Mouse (Mus musculus) right cerebral cortex, adult 18-20 months (tissue): ENCODE measurements around the gene Dnm3.
A peak's percentile ranks its signal among the peaks of the same experiment; 100 is the strongest.

Experiments used
- DNase-seq: peaks from one replicate; pipeline ENCODE4 v3.0.0; 2022; ENCODE audit warnings: mixed read lengths

Dnm3 gene

DNA sequence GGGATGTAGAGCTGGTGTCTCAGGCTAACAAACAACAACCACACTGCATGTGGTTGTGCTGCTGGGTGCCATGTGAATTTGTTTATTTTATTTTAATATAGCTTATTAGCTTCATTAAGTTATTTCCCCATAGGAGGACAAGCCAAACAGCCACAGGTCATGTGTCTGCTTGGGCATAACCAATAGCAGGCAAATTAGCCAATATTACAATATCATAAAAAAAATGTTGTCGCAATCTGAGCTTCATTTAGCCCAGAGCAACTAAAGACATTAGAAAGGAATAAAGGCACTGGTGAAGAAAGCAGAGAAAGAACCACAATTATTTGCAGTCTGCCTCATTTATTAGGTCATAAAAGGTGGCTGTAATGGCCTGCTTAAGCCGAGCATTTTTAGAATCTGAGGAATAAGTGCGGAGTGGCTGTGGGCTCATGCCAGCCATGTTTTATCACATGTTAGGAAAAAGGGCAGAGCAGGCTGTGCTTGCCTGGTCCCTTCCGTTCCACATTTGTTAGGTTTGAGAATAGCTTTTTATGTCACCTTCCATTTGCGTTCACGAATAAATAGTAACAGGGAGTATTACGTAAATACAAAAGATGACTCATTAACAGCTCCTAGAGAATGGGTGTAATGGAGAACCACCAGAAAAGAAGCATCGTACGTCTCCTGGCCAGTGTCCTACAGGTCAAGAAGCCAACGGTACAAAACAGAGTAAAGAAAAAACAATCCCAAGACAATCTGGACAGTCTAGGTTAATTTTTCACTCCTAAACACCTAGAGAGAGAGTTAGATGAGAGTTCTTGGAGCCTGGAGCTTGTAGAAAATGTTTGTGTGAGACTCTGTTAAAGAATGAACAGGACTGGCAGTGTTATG, 376.6 kb downstream of the Dnm3 start:
- no peak for DNase-seq

- no peak for DNase-seq
Measured at GRCm38 (mm10) chr1:162100033-162100820, 377.6 kb downstream of the Dnm3 start.

GRCm38 (mm10) chr1:162099203-162099602, 378.6 kb downstream of the Dnm3 start:
- DNase-seq: no peak

- no peak for DNase-seq
Measured at GRCm38 (mm10) chr1:162094523-162095272, 383.1 kb downstream of the Dnm3 start.

GRCm38 (mm10) chr1:162093806-162094522, 383.9 kb downstream of the Dnm3 start:
- DNase-seq: no peak

GRCm38 (mm10) chr1:162092899-162093659, 384.8 kb downstream of the Dnm3 start:
- no peak for DNase-seq

DNA sequence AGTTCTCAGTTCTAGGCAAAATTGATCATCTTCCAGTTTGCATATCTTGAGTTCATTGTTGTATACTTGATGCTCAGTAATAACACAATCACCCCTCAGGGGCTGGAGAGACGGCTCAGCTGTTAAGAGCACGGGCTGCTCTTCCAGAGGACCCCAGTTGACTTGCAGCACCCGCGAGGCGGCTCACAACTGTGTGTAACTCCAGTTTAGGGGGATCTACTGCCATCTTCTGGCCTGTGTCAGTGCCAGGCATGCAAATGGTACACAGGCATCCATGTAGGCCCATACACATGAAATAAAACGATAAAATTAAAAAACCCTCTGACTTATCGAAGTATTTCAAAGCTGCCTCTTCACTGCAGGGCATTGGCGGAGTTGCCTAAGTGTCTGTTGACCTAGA, 385.4 kb downstream of the Dnm3 start:
- DNase-seq: no peak

DNA sequence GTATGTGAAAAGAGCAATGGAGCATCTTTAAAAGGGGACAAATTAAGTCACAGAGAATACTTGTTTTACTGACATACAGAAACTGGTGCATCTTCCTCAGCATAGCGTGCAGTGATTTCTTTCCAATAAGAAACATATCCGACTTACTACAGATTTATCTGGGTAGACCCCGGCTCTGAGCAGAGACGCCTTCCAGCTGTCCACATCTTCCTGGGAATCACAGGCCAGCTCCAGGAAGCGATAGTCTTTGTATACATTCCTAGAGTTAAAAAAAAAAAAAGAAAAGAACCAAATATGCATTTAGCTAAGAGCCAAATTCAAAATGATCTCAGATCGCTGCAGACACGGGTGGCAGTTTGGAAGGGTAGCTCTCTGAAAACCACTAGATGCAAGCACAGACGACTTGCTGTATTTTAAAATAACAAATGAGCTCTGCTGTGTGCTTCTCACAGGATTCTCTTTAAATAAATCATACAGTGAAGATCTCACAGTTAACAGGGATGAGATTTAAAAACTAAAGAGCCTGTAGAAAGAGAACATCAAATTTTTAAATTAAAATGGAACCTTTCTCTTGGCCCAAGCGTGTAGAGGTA, 393.9 kb downstream of the Dnm3 start:
- no peak for DNase-seq

DNA sequence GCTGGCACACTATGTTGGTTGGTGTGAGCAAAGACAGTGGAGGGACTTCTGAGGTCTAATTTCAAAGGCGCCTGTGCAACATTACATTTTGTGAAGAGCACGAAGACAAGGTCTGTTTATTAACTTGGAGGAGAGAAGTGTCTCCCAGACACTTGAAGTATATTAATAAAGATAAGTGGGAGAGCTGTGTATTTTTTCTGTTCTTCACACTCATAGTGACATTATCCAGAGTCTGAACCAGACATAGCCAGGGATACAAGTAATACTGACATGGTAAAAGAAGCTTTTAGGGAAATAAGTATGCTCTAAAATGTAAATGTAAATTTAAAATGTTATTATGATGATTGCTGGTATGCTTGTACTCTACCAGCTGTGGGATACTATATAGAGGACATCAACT, 394.5 kb downstream of the Dnm3 start:
- DNase-seq: no peak

DNA sequence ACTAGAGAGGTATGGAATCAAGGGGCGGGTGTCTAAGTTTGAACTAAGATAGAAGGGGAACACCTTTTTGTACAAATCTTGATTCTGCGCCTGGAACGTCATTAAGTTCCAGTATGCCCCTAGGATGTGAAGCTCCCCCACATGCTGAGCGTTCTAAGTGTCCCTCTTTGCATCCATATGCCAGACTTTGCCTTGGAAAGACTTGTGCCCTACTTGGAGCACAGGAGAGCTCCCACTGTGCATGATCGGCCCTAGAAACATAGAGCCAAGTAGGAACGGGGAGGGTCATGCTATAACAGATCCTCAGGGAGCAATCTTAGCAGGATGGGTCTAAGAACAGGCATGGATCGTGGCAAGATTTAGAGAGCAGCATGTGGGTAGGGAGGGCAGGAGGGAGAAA, 395.1 kb downstream of the Dnm3 start:
- no peak for DNase-seq

- DNase-seq: no peak
Measured at GRCm38 (mm10) chr1:162081693-162082372, 396.0 kb downstream of the Dnm3 start.

- no peak for DNase-seq
Measured at GRCm38 (mm10) chr1:162079989-162080388, 397.8 kb downstream of the Dnm3 start.

GRCm38 (mm10) chr1:162077454-162077853, 400.4 kb downstream of the Dnm3 start:
- DNase-seq: peak; percentile 54

GRCm38 (mm10) chr1:162076581-162077001, 401.2 kb downstream of the Dnm3 start:
- no peak for DNase-seq

- no peak for DNase-seq
Measured at GRCm38 (mm10) chr1:162075831-162076230, 402.0 kb downstream of the Dnm3 start.

- DNase-seq: no peak
Measured at GRCm38 (mm10) chr1:162075416-162075815, 402.4 kb downstream of the Dnm3 start.

DNA sequence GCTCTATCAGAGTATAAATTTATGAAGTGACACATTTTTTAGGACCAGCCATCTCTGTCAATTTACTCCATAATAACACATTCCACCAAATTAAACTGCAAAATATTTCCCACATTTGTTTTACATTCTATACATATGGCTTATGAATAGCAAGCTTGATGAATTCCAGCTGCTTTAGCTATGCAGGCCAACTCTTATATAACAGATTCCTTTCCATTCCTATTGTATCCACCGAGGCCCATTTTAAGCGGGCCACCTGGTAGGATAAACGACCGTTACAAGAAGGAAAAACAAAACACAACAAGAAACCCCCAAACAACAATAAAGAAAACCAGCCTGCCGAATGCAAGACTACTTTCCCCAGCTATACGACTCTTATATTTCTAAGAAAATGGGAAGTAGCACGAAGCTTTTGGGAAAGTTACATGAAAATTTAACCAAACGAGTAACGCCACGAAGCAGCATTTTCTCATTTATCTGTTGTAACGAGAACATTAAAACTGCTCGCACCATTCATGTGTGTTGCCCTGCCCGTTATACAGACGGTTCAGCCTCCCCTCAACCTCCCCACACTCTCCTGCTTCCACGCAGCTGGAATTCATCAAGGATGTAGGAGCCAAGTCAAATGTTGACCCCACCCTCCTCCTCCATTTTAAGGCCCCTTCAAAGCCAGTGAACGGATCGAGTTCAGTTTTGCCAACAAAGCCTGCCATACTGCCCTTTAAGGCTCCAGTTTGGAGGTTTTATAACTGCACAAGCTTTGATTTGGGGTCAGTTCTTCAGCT, 403.0 kb downstream of the Dnm3 start:
- DNase-seq: no peak

DNA sequence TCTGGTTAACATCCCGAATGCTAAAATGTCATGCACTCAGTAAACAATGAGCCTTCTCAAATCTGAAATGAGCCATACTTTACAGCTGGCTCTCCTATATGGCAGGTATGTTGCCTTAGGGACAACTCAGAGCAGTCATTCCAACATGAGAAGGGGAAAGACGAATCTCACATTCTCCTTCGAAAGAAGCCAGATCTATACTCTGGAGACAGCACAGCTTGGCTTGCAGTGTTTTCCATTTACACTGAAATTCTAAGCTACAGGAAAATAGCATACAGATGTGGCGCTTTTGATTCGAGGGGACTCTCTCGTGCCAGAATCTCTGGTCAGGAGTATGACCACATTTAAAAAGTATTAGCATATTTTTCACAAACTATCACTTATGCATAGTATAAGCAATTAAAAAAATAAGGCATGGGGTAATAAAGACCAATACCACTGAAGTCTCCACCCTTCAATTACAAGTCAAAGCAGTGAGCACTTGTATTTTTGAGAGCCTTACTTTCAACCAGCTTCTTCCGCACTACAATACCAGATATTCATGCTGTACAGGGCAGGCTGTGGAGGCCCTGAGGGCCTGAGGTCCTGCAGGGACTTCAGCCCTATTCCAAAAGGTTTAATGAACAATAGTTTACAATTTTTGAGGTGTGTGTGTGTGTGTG, 404.8 kb downstream of the Dnm3 start:
- no peak for DNase-seq

DNA sequence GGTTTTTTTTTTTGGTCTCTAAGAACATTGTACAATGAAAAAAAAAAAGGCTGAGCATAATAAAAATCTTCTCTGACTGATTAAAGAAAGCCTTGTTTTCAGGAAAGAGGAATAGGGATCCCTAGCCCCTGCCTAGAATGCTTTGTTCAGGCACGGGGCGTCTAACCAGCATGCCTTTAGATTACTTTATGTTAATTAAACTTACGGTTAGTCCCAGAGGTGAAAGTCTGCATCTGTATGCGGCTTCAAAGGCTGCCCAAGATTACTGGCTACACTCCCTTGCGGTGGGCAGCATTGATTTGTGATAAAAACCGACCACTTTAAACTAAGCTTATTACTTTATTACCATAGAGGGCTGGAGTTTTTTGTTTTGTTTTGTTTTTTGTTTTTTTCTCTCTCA, 424.2 kb downstream of the Dnm3 start:
- no peak for DNase-seq
